20 mouse cellular contexts compared by ENCODE assay signal in genomic region chr13:55261521-55261920, GRCm38 (mm10). TPM values are rescaled to one million over a fixed set of nuclear protein-coding genes. Genes with fewer than 3 reads are reported as not detected.
DNase-seq lines count a peak whose midpoint lies in the region; TF ChIP-seq lines count a peak whose summit lies in the region.
"Had no signal": no experiment of that assay in that cellular context is flagged by ENCODE, and none has a peak within 500 bp of the region (broad histone marks: within the 10 kb centered on the region; RNA-seq: fewer than 3 reads in every experiment).

No protein-coding gene starts in this region.

- H3K27ac ChIP-seq in layer of hippocampus, adult 2 months: no peak overlapping the region
- H3K27ac ChIP-seq: embryonic facial prominence, embryonic 13.5 days; embryonic facial prominence, embryonic 15.5 days; forebrain, embryonic 10.5 days; forebrain, embryonic 12.5 days had no signal

- DNase-seq in adrenal gland, adult (ENCODE audit: inconsistent age in 2 of 2, low spot score in 1 of 2): peak; percentile 25 to 74
- DNase-seq in adrenal gland, postnatal 10 days: no peak
- DNase-seq in adrenal gland, adult 8-10 months: peak; percentile 33
- no peak for DNase-seq in adrenal gland, postnatal 4 days (ENCODE audit: low spot score in 2 of 2)
- peak; percentile 83 for DNase-seq in heart, adult 11 months
- no peak for DNase-seq in heart, postnatal 4 days
- DNase-seq in layer of hippocampus, adult 2 months (ENCODE audit: low spot score in 2 of 2): no peak
- DNase-seq: B cell, adult 2 months; cerebellum, adult 11 months; cerebellum, adult 18-20 months; cerebellum, adult 8-10 months; cerebellum, adult 9-11 months; cerebellum, postnatal 14 days; cerebellum, postnatal 36 days; embryo, embryonic 11 days had no signal

- no peak overlapping the region for H3K4me3 ChIP-seq in layer of hippocampus, adult 2 months
- H3K4me3 ChIP-seq: embryonic facial prominence, embryonic 13.5 days; embryonic facial prominence, embryonic 15.5 days; erythroblast, embryonic 14.5 days; forebrain, embryonic 10.5 days; forebrain, embryonic 12.5 days had no signal

- no peak for TF ChIP-seq CTCF in layer of hippocampus, adult 2 months (conservative IDR thresholded peaks at IDR 0.05)

RNA-seq across cellular contexts. Expression of gene Nsd1, which starts 51.9 kb away (rescaled TPM):
- 100 to 1,000 TPM in 1 of 2 experiments, 10 to 100 TPM in 1; 99.2 to 130 TPM for total RNA-seq in adrenal gland, postnatal 10 days (2021)
- 100 to 1,000 TPM in 2 of 4 experiments, 10 to 100 TPM in 2; 84.9 to 139 (median 113) TPM for total RNA-seq in adrenal gland, adult 8-10 months (2022)
- total RNA-seq in adrenal gland, postnatal 4 days (2021): 100 to 1,000 TPM; 168 to 172 TPM
- total RNA-seq in heart, postnatal 4 days (2021): 100 to 1,000 TPM; 107 to 108 TPM
- total RNA-seq in layer of hippocampus, adult 2 months (2021): 100 to 1,000 TPM; 125 to 131 TPM

RNA-seq across cellular contexts. Expression of gene Prelid1, which starts 58.8 kb away (rescaled TPM):
- total RNA-seq in adrenal gland, postnatal 10 days (2021): 100 to 1,000 TPM; 168 to 185 TPM
- total RNA-seq in adrenal gland, adult 8-10 months (2022): 100 to 1,000 TPM; 146 to 172 (median 162) TPM
- 100 to 1,000 TPM; 190 to 193 TPM for total RNA-seq in adrenal gland, postnatal 4 days (2021)
- total RNA-seq in heart, postnatal 4 days (2021): 100 to 1,000 TPM; 157 to 172 TPM
- 100 to 1,000 TPM; 142 to 153 TPM for total RNA-seq in layer of hippocampus, adult 2 months (2021)

Comparison
In these comparisons a context has a peak if more than half of its experiments do, and no peak if none do; other contexts are left out.
1. DNase-seq: peak in adrenal gland, adult (2 of 2), adrenal gland, adult 8-10 months (single experiment) and heart, adult 11 months (single experiment); none in adrenal gland, postnatal 10 days (single experiment), adrenal gland, postnatal 4 days (0 of 2), heart, postnatal 4 days (single experiment) and layer of hippocampus, adult 2 months (0 of 2).